Mouse (Mus musculus) megakaryocyte, adult 5-6 weeks (primary cell): ENCODE results near the gene Ovol3. TPM values are rescaled to one million over a fixed set of nuclear protein-coding genes. Genes with fewer than 3 reads are reported as not detected.

Experiments used
- ATAC-seq: 2 replicates; pipeline ENCODE4 v1.8.0; 2016; ENCODE audit warnings: mild to moderate bottlenecking, inconsistent platforms; ENCODE audit not compliant: poor library complexity, severe bottlenecking
- total RNA-seq, 2 experiments: library from RNA; stranded (forward) in 1 of 2; stranded (reverse) in 1 of 2; fragments of 153-499, 151-499 nt in 1 of 2; fragments of 221-1000, 200-1000 nt in 1 of 2; gene quantifications; 2 replicates each; pipeline versions ENCODE4 v1.2.3 to v1.2.4; 2015 to 2017

Gene Ovol3
- total RNA-seq, 2 experiments from 2014 or later = not detected

DNA sequence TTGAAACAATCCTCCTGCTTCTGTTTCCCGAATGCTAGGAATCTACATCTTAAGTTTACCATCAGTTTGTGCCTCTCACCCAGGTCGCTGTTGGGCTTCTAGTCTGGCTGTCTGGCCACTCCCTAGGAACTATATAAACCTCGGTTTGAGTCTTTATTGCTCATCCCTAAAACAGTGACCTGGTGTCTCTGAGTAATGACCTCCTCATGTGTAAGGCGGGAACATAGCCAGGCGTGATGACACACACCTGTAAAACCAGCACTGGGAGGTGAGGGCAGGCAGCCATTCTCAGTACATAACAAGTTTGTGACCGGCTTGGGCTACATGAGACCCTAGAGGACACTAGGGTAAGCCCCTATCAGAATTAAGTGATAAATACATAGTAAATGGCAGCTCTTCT is 40.1 kb downstream of the Ovol3 start:
- no peak for ATAC-seq

DNA sequence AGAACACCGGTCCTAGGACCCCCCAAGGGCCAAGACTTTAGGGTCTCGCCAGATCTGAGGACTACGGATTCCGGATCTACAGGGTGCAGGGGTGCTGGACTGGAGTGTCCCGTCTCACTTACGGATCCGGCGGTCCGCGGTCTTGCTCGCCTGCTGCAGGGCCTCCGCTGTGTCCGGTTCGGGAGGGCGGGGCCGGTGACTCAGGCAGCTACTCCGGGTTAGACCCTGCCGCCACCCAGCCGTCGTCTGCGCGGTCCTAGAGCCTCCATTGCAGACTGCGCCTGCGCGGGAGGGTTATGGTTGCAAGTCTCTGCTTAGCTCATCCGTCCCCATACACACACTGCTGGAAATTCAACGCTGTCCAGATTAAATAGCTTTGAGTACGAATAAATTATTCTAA is 40.6 kb downstream of the Ovol3 start:
- peak; percentile 90 for ATAC-seq

DNA sequence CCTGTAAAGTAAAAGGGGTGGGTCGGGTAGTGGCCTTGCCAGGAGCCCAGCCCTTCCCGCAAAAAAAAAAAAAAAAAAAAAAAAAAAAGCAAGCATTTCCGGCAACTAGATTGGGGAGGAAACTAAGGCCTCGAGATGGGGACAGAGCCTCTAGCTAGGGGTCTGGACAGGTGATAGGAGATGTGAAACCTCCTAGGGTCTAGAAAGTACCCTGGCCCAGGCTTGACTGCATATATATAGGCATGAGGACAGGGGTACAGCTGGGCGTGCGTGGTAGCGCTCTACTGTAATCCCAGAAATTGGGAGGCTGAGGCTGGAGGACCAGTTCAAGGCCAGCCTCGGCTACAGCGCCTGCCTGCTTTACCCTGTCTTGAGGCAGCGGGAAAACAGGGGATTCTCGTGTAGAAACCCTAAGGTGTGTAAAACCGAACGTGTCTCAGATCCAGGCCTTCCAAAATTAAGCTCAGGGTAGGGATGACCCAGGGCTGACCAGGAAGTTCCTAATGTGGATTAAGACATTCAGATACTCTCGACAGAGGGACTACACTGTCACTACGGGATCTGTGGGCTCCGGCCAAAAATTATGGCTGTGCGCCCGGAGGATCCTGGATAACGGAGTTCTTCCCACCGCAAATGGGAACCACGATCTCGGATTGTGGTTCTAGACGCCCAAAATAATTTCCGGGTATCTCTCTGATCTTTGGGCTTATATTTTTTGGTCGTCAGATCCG is 41.3 kb downstream of the Ovol3 start:
- peak; percentile 17 for ATAC-seq

DNA sequence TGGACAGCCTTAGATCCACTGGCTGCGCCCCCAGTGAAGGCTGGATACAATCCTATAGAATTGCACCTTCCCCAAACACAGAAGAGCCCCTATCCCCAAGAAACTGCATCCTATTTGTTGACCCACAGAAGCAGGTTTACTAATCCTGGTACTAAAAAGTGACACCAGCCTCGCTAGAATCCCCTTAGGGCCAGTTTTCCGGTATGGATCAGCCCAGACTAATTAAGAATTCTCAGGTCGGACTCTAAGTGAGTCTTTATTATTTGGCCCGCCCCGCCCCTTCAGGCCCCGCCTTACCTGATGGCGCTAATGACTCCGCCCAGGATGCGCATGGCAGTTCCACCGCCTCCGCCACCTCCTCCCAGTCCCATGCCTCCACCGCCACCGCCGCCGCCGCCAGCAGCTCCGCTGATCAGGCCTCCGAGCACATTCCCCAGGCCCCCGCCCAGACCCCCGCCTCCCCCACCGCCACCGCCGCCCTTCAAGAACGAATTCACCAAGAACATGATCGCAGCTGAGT is 41.9 kb downstream of the Ovol3 start:
- ATAC-seq = peak; percentile 74

DNA sequence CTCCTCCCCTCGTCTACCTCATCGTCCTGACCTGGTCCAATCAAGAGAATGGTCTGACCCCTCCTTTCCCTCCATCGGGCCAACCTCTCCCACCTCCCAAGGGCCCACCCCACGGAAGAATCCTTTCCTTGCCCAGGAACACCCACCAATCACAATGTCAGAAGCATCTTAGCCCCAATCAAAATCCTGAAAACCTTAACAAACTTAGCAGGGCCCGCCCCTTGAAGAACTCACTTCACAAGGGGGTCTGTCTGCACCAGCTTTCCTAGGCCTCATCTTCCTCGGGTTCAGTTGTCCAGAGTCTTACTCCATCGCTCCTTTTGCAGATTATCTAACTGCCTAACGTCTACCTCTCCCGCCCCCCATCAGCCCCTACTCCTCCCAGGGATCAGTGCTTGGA is 42.5 kb downstream of the Ovol3 start:
- no peak for ATAC-seq

DNA sequence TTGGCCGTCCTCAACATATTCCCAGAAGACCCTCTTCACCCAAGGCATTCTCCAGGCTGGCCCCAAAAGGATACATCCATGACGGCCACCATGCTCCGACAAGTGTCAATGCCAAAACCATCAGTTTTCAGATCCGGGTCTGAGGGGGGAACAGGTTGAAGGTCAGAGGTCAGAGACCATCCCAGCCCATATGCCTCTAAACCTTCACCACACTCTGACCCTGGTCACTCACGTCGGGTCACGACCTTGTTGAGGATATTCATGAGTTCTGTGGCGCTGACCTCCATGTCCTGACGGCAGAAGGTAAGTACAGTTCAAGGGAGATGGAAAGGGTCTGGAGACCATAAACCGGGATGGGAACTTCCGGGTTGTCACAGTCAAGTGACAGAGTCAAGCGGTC is 43.4 kb downstream of the Ovol3 start:
- ATAC-seq = no peak

DNA sequence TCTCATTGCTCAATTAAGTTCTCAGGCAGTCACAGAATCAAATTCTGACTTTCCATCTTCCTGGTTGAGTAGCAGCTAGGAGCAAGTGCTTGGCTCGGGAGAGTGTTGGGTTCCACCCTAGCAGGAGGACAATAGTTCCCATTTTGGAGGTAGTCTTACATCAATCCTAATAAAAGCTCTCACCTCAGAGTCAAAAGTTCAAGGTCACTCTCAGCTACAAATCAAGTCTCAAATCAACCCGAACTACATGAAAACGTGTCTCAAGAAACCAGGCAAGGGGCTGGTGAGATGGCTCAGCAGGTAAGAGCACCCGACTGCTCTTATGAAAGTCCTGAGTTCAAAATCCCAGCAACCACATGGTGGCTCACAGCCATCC is 46.4 kb downstream of the Ovol3 start:
- no peak for ATAC-seq

DNA sequence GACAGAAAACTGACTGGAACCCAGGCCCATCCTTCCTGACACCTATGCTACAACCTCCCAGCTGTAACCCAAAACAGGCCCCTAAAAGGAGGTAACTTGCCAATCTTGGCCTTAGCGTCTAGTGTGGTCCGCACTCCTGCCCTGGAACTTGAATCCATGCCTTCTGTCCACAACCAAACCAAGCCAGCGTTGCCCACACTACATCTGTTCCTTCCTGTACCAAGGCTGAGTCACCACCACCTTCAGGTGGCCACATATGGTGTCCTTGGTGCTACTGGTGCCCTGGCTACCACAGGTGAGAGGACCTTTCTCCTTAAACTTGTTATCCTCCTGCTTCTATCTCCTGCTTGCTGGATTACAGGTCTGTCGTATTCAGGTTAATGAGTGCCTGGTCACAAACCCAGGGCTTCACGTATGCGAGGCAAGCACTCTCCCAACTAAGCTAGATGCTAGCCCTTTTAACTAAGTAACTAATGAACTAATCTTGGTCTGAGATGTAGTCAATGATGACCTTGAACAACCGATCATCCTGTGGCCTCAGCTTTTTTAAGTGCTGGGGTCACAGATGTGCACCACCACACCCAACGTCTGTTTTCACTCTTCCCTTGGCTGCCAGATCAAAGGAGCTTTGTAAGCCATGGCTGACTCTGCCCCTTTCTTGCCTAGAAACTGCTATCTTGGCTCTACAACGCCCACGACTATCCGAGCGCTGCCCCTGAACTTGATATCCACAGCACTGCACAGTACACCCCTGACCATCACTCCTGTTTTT is 47.0 kb downstream of the Ovol3 start:
- ATAC-seq = no peak

DNA sequence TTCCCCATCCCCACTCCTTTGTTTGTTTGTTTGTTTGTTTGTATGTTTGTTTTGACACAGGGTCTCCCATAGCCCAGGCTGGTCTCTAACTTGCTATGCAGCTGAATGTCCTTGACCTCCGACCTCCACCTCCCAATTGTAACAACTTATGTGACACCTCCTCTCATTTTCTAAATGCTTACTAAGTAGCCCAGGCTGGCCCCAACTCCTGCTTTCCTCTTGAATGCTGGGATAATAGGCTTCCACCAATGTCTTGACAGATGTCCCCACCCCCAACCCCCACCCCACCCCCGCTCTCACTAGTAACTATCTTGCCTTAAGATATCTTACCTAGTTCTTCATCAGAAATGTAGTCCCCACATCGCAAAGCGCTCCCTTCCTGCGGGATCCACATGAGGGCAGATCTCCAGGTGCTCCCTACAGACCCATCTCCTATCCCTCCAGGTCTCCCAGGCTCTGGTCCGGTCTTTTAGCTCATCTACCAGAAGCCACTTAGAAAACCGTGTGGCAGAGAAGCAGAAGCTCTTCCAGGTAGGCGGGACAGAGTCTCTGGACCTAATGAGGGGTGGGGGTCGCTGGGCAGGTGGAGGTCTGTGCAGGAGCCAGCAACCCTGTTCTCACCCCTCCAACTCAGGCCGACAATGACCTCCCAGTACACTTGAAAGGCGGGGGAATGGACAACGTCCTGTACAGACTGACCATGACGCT is 50.7 kb downstream of the Ovol3 start:
- ATAC-seq = no peak

DNA sequence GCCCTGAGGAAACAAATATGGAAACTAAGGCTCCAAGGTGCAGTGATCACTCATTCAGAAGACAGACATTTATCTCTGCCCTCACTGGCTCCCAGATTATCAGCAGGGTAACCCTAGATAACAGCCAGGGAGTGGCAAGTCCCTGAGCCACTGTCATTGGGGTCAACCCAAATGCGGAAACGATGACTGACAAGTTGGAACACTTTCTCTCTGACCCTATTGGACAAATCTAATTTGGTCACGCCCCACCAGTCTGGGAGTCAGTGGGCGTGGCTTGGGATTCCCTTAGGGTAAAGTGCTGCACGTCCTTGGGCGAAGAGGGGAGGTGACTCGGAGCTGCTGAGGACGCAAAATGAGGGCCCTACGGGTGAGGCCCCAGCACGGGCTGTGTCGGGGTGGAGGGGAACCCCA is 51.6 kb downstream of the Ovol3 start, which contains the start of gene Cox7a1:
Cox7a1 (plus strand) TSS at position 266 of the 411 bp plus-strand sequence.
- peak; percentile 96 for ATAC-seq

Other genes starting within 250 kb of the Ovol3 start
- gene Zfp14, start 184.3 kb downstream of the Ovol3 start, total RNA-seq (2015) = 1.4 and 2.1 TPM in 2 replicates
- 0.89 and 0.95 TPM in 2 replicates for gene Zfp14, start 184.3 kb downstream of the Ovol3 start, total RNA-seq (2017)
- 0.83 and 0.91 TPM in 2 replicates for gene Zfp82, start 162.8 kb downstream of the Ovol3 start, total RNA-seq (2015)
- gene Zfp82, start 162.8 kb downstream of the Ovol3 start, total RNA-seq (2017) = 3.0 and 3.2 TPM in 2 replicates
- gene Gm26920, start 145.3 kb downstream of the Ovol3 start, total RNA-seq (2015) = 1.4 TPM in 1 of 2 replicates, not detected in the other
- not detected in 2 replicates for gene Gm26920, start 145.3 kb downstream of the Ovol3 start, total RNA-seq (2017)
- gene Zfp566, start 145.2 kb downstream of the Ovol3 start, total RNA-seq (2015) = 2.7 and 3.5 TPM in 2 replicates
- gene Zfp566, start 145.2 kb downstream of the Ovol3 start, total RNA-seq (2017) = 0.85 and 1.9 TPM in 2 replicates
- 26.0 and 29.6 TPM in 2 replicates for gene Zfp260, start 140.9 kb downstream of the Ovol3 start, total RNA-seq (2015)
- 22.8 and 26.4 TPM in 2 replicates for gene Zfp260, start 140.9 kb downstream of the Ovol3 start, total RNA-seq (2017)
- 6.7 and 7.8 TPM in 2 replicates for gene Zfp382, start 113.8 kb downstream of the Ovol3 start, total RNA-seq (2015)
- 14.9 and 15.2 TPM in 2 replicates for gene Zfp382, start 113.8 kb downstream of the Ovol3 start, total RNA-seq (2017)
- gene Zfp146, start 66.0 kb downstream of the Ovol3 start, total RNA-seq (2015) = 16.6 and 25.2 TPM in 2 replicates
- 32.8 and 35.2 TPM in 2 replicates for gene Zfp146, start 66.0 kb downstream of the Ovol3 start, total RNA-seq (2017)
- gene Cox7a1, start 51.6 kb downstream of the Ovol3 start, total RNA-seq (2015) = 0.91 and 1.6 TPM in 2 replicates
- gene Cox7a1, start 51.6 kb downstream of the Ovol3 start, total RNA-seq (2017) = 0.94 and 2.4 TPM in 2 replicates
- gene Capns1, start 36.9 kb downstream of the Ovol3 start, total RNA-seq (2015) = 485 and 524 TPM in 2 replicates
- gene Capns1, start 36.9 kb downstream of the Ovol3 start, total RNA-seq (2017) = 307 and 314 TPM in 2 replicates
- 46.4 and 51.0 TPM in 2 replicates for gene Polr2i, start 3.8 kb downstream of the Ovol3 start, total RNA-seq (2015)
- gene Polr2i, start 3.8 kb downstream of the Ovol3 start, total RNA-seq (2017) = 31.5 and 39.1 TPM in 2 replicates
- 84.2 and 92.7 TPM in 2 replicates for gene Tbcb, start 3.5 kb downstream of the Ovol3 start, total RNA-seq (2015)
- 30.2 and 48.2 TPM in 2 replicates for gene Tbcb, start 3.5 kb downstream of the Ovol3 start, total RNA-seq (2017)
- gene Thap8, start 44.4 kb upstream of the Ovol3 start, total RNA-seq (2015) = 0.36 and 0.51 TPM in 2 replicates
- gene Thap8, start 44.4 kb upstream of the Ovol3 start, total RNA-seq (2017) = 0.84 and 1.1 TPM in 2 replicates
- 13.3 and 19.5 TPM in 2 replicates for gene Wdr62, start 44.7 kb upstream of the Ovol3 start, total RNA-seq (2015)
- gene Wdr62, start 44.7 kb upstream of the Ovol3 start, total RNA-seq (2017) = 6.8 and 10.5 TPM in 2 replicates
- 0.04 TPM in 1 of 2 replicates, not detected in the other for gene Clip3, start 56.0 kb upstream of the Ovol3 start, total RNA-seq (2015)
- gene Clip3, start 56.0 kb upstream of the Ovol3 start, total RNA-seq (2017) = not detected in 2 replicates
- gene Alkbh6, start 73.0 kb upstream of the Ovol3 start, total RNA-seq (2015) = 18.2 and 24.2 TPM in 2 replicates
- 19.0 and 22.3 TPM in 2 replicates for gene Alkbh6, start 73.0 kb upstream of the Ovol3 start, total RNA-seq (2017)
- gene Syne4, start 79.1 kb upstream of the Ovol3 start, total RNA-seq (2015) = 0.58 and 1.9 TPM in 2 replicates
- 0.49 and 1.1 TPM in 2 replicates for gene Syne4, start 79.1 kb upstream of the Ovol3 start, total RNA-seq (2017)
- gene E130208F15Rik, start 86.0 kb upstream of the Ovol3 start, total RNA-seq (2015) = 0.11 TPM in 1 of 2 replicates, not detected in the other
- 0.57 and 0.88 TPM in 2 replicates for gene E130208F15Rik, start 86.0 kb upstream of the Ovol3 start, total RNA-seq (2017)
- 3.7 and 5.1 TPM in 2 replicates for gene Sdhaf1, start 88.2 kb upstream of the Ovol3 start, total RNA-seq (2015)
- 5.8 and 5.9 TPM in 2 replicates for gene Sdhaf1, start 88.2 kb upstream of the Ovol3 start, total RNA-seq (2017)
- 0.11 TPM in 1 of 2 replicates, not detected in the other for gene Lrfn3, start 127.0 kb upstream of the Ovol3 start, total RNA-seq (2015)
- gene Lrfn3, start 127.0 kb upstream of the Ovol3 start, total RNA-seq (2017) = not detected in 2 replicates
- gene Tyrobp, start 178.0 kb upstream of the Ovol3 start, total RNA-seq (2015) = 2,723 and 2,838 TPM in 2 replicates
- gene Tyrobp, start 178.0 kb upstream of the Ovol3 start, total RNA-seq (2017) = 1,463 and 1,715 TPM in 2 replicates
- gene Hcst, start 184.1 kb upstream of the Ovol3 start, total RNA-seq (2015) = 45.8 and 47.6 TPM in 2 replicates
- gene Hcst, start 184.1 kb upstream of the Ovol3 start, total RNA-seq (2017) = 13.3 and 18.5 TPM in 2 replicates
- 23.0 and 28.6 TPM in 2 replicates for gene Nfkbid, start 186.0 kb upstream of the Ovol3 start, total RNA-seq (2015)
- 13.3 and 17.2 TPM in 2 replicates for gene Nfkbid, start 186.0 kb upstream of the Ovol3 start, total RNA-seq (2017)
- 0.07 and 0.25 TPM in 2 replicates for gene Aplp1, start 209.8 kb upstream of the Ovol3 start, total RNA-seq (2015)
- gene Aplp1, start 209.8 kb upstream of the Ovol3 start, total RNA-seq (2017) = 0.08 TPM in 1 of 2 replicates, not detected in the other
- not detected in 2 replicates for gene Kirrel2, start 222.0 kb upstream of the Ovol3 start, total RNA-seq (2015)
- 0.07 TPM in 1 of 2 replicates, not detected in the other for gene Kirrel2, start 222.0 kb upstream of the Ovol3 start, total RNA-seq (2017)
- gene Nphs1, start 222.6 kb upstream of the Ovol3 start, total RNA-seq (2015) = not detected in 2 replicates
- 0.29 TPM in 1 of 2 replicates, not detected in the other for gene Nphs1, start 222.6 kb upstream of the Ovol3 start, total RNA-seq (2017)